Mouse (Mus musculus) hindbrain, postnatal 0 days (tissue): Measurements from ENCODE around the gene Slc6a11. TPM values are rescaled to one million over a fixed set of nuclear protein-coding genes. Genes with fewer than 3 reads are reported as not detected.

ENCODE experiments used
- ATAC-seq: fragments of 200-750 bp; cut with Nextera tagmentation; 2 replicates; pipeline ENCODE4 v1.8.0; 2017; ENCODE audit warnings: mild to moderate bottlenecking, moderate TSS enrichment, moderate library complexity
- DNase-seq: peaks from one replicate; pipeline ENCODE4 v3.0.0-alpha.2; 2015; ENCODE audit warnings: low spot score
- H3K27ac ChIP-seq: fragments of 300-500 bp; sonication (generic); 2 replicates; pipeline ENCODE4 v1.5.1; 2014; ENCODE audit warnings: mild to moderate bottlenecking
- H3K27me3 ChIP-seq: fragments of 300-500 bp; sonication (generic); 2 replicates; pipeline ENCODE4 v1.6.1; 2014; ENCODE audit warnings: low read length, mixed read lengths; ENCODE audit not compliant: insufficient read depth
- H3K36me3 ChIP-seq: fragments of 300-500 bp; sonication (generic); 2 replicates; pipeline ENCODE4 v1.6.1; 2014; ENCODE audit warnings: low read length, mixed read lengths; ENCODE audit not compliant: insufficient read depth
- H3K4me1 ChIP-seq: fragments of 300-500 bp; sonication (generic); 2 replicates; pipeline ENCODE4 v1.6.1; 2014; ENCODE audit warnings: antibody characterized with exemption, low read length, mixed read lengths; ENCODE audit not compliant: insufficient read depth
- H3K4me2 ChIP-seq: fragments of 300-500 bp; sonication (generic); 2 replicates; pipeline ENCODE4 v1.6.1; 2014; ENCODE audit warnings: low read depth, mild to moderate bottlenecking, low read length, moderate library complexity, mixed read lengths
- H3K4me3 ChIP-seq: fragments of 300-500 bp; sonication (generic); 2 replicates; pipeline ENCODE4 v1.5.1; 2014; ENCODE audit warnings: low read length
- H3K9ac ChIP-seq: fragments of 300-500 bp; sonication (generic); replicated peaks from 2 replicates; pipeline ENCODE4 v1.6.1; 2014; ENCODE audit warnings: mild to moderate bottlenecking, low read length, moderate library complexity, mixed read lengths
- H3K9me3 ChIP-seq: fragments of 300-500 bp; sonication (generic); 2 replicates; pipeline ENCODE4 v1.6.1; 2016; ENCODE audit warnings: low read length, mixed read lengths
- CTCF ChIP-seq: IDR thresholded peaks from 2 replicates; pipeline ENCODE4 v1.5.1; 2016; ENCODE audit warnings: antibody characterized with exemption, control low read depth, low read depth
- WGBS: fragments of 180-500 bp; shearing (Covaris S2); extraction: QIAGEN DNeasy Blood & Tissue Kit; methylation state at CpG from one replicate; pipeline ENCODE4 v1.1.7; 2014; 5-methylcytosine and 5-hydroxymethylcytosine counted together
- polyA plus RNA-seq: library from polyadenylated mRNA; unstranded; fragments of >200 nt; fragmentation: Nextera tagmentation; extraction: Ambion mirVana; gene quantifications from 2 replicates; pipeline ENCODE4 v1.2.1, GENCODE M21; 2015
- total RNA-seq: library from RNA; depleted of rRNA; stranded (reverse); fragments of >200 nt; gene quantifications from 2 replicates; pipeline ENCODE4 v1.2.3, GENCODE M21; 2014

Slc6a11 gene
- total and polyA plus RNA-seq, 2 experiments from 2014 or later = 154 to 308 TPM

GRCm38 (mm10) chr6:114174052-114174397 is 43.0 kb downstream of the Slc6a11 start:
- Histone ChIP-seq H3K27ac (peak overlapping the region; percentile 75), H3K9ac (no peak overlapping the region), H3K4me3 (no peak overlapping the region), H3K4me1 (peaks cover 11% of the 10 kb centered on the region; the same call in 1 of the 2 replicates), H3K4me2 (peak overlapping the region; percentile 41), H3K27me3 (no peaks in the 10 kb centered on the region), H3K36me3 (no peaks in the 10 kb centered on the region), H3K9me3 (no peaks in the 10 kb centered on the region)
- TF ChIP-seq CTCF = peak; percentile 43
- ATAC-seq (peak; percentile 78), DNase-seq (no peak)
- 3% methylated on average over 8 of the region's 8 CpGs for WGBS

GRCm38 (mm10) chr6:114174398-114175140 is 43.5 kb downstream of the Slc6a11 start:
- Histone ChIP-seq H3K4me2 (peak overlapping the region; percentile 41), H3K27me3 (no peaks in the 10 kb centered on the region), H3K27ac (peak overlapping the region; percentile 75), H3K9ac (no peak overlapping the region), H3K9me3 (no peaks in the 10 kb centered on the region), H3K36me3 (no peaks in the 10 kb centered on the region), H3K4me1 (peaks cover 11% of the 10 kb centered on the region; the same call in 1 of the 2 replicates), H3K4me3 (no peak overlapping the region)
- peak; percentile 65 for DNase-seq
- TF ChIP-seq CTCF = 0 out of 2 replicates have a peak, but pooled peaks have one; percentile 12
- 4% methylated on average over 9 of the region's 9 CpGs for WGBS
- peak; percentile 91 for ATAC-seq

GRCm38 (mm10) chr6:114178141-114178540 is 47.1 kb downstream of the Slc6a11 start:
- Histone ChIP-seq H3K4me1 (peaks cover 14% of the 10 kb centered on the region; the same call in 1 of the 2 replicates), H3K27me3 (no peaks in the 10 kb centered on the region), H3K9me3 (no peaks in the 10 kb centered on the region), H3K9ac (no peak overlapping the region), H3K36me3 (no peaks in the 10 kb centered on the region), H3K27ac (no peak overlapping the region), H3K4me3 (no peak overlapping the region), H3K4me2 (no peak overlapping the region)
- no peak for TF ChIP-seq CTCF
- DNase-seq (no peak), ATAC-seq (no peak)
- WGBS = 79% methylated on average over 3 of the region's 3 CpGs

GRCm38 (mm10) chr6:114182366-114183179 is 51.5 kb downstream of the Slc6a11 start:
- no peak overlapping the region for H3K4me2 ChIP-seq
- peak overlapping the region; percentile 60 for H3K27ac ChIP-seq
- DNase-seq (peak; percentile 54), ATAC-seq (peak; percentile 62; the same call in 1 of the 2 replicates)
- 26% methylated on average over 7 of the region's 7 CpGs for WGBS
- no peak overlapping the region for H3K9ac ChIP-seq
- H3K36me3 ChIP-seq = no peaks in the 10 kb centered on the region
- no peak for TF ChIP-seq CTCF
- H3K27me3 ChIP-seq = no peaks in the 10 kb centered on the region
- H3K4me1 ChIP-seq = peaks cover 4% of the 10 kb centered on the region; the same call in 1 of the 2 replicates
- no peak overlapping the region for H3K4me3 ChIP-seq
- no peaks in the 10 kb centered on the region for H3K9me3 ChIP-seq

DNA sequence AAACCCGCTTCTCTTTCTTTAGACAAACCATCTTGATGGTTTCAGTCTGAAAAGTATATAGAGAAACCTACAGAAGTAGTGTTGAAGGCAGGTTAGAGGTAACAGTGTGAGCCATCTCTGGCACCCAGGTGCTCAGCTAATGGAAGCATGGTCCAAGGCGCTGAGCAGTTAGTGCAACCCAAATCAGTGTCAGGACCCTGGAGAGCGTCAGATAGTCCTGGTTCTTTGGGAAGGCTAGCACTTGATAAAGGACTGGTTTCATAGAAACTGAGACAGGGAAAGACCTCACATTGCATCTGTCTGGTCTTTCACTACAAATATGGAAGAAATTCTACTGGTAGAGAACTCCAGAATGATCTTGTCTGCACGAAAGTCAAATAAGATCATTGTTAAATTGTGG is 56.1 kb downstream of the Slc6a11 start:
- DNase-seq = no peak
- Histone ChIP-seq H3K9ac (no peak overlapping the region), H3K4me1 (peaks cover 4% of the 10 kb centered on the region; the same call in 1 of the 2 replicates), H3K27me3 (no peaks in the 10 kb centered on the region), H3K4me2 (no peak overlapping the region), H3K27ac (no peak overlapping the region), H3K36me3 (no peaks in the 10 kb centered on the region), H3K9me3 (0 out of 2 replicates have a peak, but pooled peaks cover 2% of the 10 kb centered on the region), H3K4me3 (no peak overlapping the region)
- no peak for ATAC-seq
- WGBS = 66% methylated on average over 4 of the region's 4 CpGs
- TF ChIP-seq CTCF = no peak

DNA sequence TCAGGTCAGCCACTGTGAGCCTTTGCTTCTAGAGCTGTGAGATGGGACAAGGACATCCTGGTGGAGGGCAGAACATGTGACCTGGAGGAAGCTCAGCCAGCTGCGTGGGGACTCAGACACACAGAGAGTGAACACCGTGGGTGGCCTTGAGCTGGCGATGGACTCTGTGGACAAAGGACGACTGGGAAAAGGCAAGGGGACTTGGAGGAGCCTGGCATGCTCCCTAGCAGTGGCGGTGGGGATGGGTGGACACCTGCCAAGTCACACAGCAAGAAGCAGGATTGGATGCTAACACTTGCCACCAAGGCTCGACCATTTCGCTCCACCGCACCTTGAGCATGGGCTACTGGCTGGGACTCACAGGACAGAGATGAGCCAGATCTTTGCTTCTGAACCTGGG is 57.8 kb downstream of the Slc6a11 start:
- WGBS = 49% methylated on average over 8 of the region's 8 CpGs
- peak; percentile 60 for DNase-seq
- H3K27me3 ChIP-seq = no peaks in the 10 kb centered on the region

More for the DNA sequence above, 57.8 kb downstream of the Slc6a11 start:
- no peak overlapping the region for H3K4me2 ChIP-seq
- TF ChIP-seq CTCF = no peak
- no peaks in the 10 kb centered on the region; the same call in 1 of the 2 replicates for H3K36me3 ChIP-seq
- peak; percentile 88 for ATAC-seq
- 0 out of 2 replicates have a peak, but pooled peaks cover 2% of the 10 kb centered on the region for H3K9me3 ChIP-seq
- no peak overlapping the region for H3K4me3 ChIP-seq
- H3K9ac ChIP-seq = no peak overlapping the region
- H3K4me1 ChIP-seq = no peaks in the 10 kb centered on the region; the same call in 1 of the 2 replicates
- peak overlapping the region; percentile 56; the same call in 1 of the 2 replicates for H3K27ac ChIP-seq
